Mouse (Mus musculus): ENCODE data around the gene Tfip11.

Tfip11 gene

GRCm38 (mm10) chr5:112323246-112323645, 2.9 kb upstream of the Tfip11 start:
- no peak for DNase-seq

GRCm38 (mm10) chr5:112324637-112325545, 1.3 kb upstream of the Tfip11 start:
- peak; percentile 57 for DNase-seq

- DNase-seq, result no peak
These were observed 370 bp downstream of the Tfip11 start for GRCm38 (mm10) chr5:112326446-112327009.

- no peak for DNase-seq
These were observed 1.7 kb downstream of the Tfip11 start for GRCm38 (mm10) chr5:112327854-112328253.

- DNase-seq, result no peak
These were observed 3.8 kb downstream of the Tfip11 start for GRCm38 (mm10) chr5:112329805-112330564.

- DNase-seq, result peak; percentile 79
These were observed 9.3 kb downstream of the Tfip11 start for GRCm38 (mm10) chr5:112335473-112335872.

- DNase-seq, result no peak
These were observed 10.8 kb downstream of the Tfip11 start for GRCm38 (mm10) chr5:112337004-112337403.

GRCm38 (mm10) chr5:112339215-112339614, 13.1 kb downstream of the Tfip11 start:
- no peak for DNase-seq

- DNase-seq, result peak; percentile 95
These were observed 16.5 kb downstream of the Tfip11 start, which contains the start of the genes Srrd and Hps4 for GRCm38 (mm10) chr5:112342463-112343204. TSS of gene Srrd (minus strand) at chr5:112343040. TSS of gene Hps4 (plus strand) at chr5:112343083.

GRCm38 (mm10) chr5:112343205-112343595, 17.0 kb downstream of the Tfip11 start:
- no peak for DNase-seq

GRCm38 (mm10) chr5:112344092-112344960, 18.2 kb downstream of the Tfip11 start:
- DNase-seq, result no peak

- DNase-seq, result no peak
These were observed 20.2 kb downstream of the Tfip11 start for GRCm38 (mm10) chr5:112346211-112346965.

- no peak for DNase-seq
These were observed 23.0 kb downstream of the Tfip11 start for GRCm38 (mm10) chr5:112349169-112349568.

- DNase-seq, result no peak
These were observed 29.3 kb downstream of the Tfip11 start for GRCm38 (mm10) chr5:112355493-112355892.

GRCm38 (mm10) chr5:112355910-112356309, 29.8 kb downstream of the Tfip11 start, which contains the start of gene Gm6583:
TSS of gene Gm6583 (minus strand) at chr5:112356033.
- DNase-seq, result no peak

GRCm38 (mm10) chr5:112356322-112356721, 30.2 kb downstream of the Tfip11 start:
- DNase-seq, result no peak

- no peak for DNase-seq
These were observed 33.4 kb downstream of the Tfip11 start for GRCm38 (mm10) chr5:112359520-112359919.

- no peak for DNase-seq
These were observed 33.9 kb downstream of the Tfip11 start for GRCm38 (mm10) chr5:112360077-112360476.

- no peak for DNase-seq
These were observed 38.1 kb downstream of the Tfip11 start for GRCm38 (mm10) chr5:112364184-112364797.

- DNase-seq, result no peak
These were observed 40.7 kb downstream of the Tfip11 start for GRCm38 (mm10) chr5:112366879-112367278.

Measured in thymus, postnatal 4 days (tissue).